Mouse (Mus musculus) lung, adult 2 months (tissue): ENCODE measurements around the gene Snupn.

Source experiments
- CTCF ChIP-seq: fragments of 200-500 bp; IDR thresholded peaks from 2 replicates; pipeline ENCODE4 v1.5.1; 2011; ENCODE audit warnings: mild to moderate bottlenecking, low read length, control low read depth; ENCODE audit not compliant: insufficient read depth
- POLR2A ChIP-seq: fragments of 200-500 bp; IDR thresholded peaks from 2 replicates; pipeline ENCODE4 v1.6.1; 2011; ENCODE audit warnings: low read depth, mild to moderate bottlenecking, control low read depth, low read length, borderline replicate concordance; ENCODE audit errors: extremely low read depth

GRCm38 (mm10) chr9:56980186-56980585 is 29.5 kb downstream of the Snupn start:
- no peak for TF ChIP-seq CTCF
- no peak for TF ChIP-seq POLR2A
